Mouse (Mus musculus) lung, embryonic 15.5 days (tissue): ENCODE measurements around the gene Atp8a2. TPM values are rescaled to one million over a fixed set of nuclear protein-coding genes. Genes with fewer than 3 reads are reported as not detected.
A peak's percentile ranks its signal among the peaks of the same experiment; 100 is the strongest.
"Not testable (repeated sequence)": the region's sequence is repeated elsewhere in the genome, so short reads cannot be mapped to it uniquely, and the experiment has no call there.

ENCODE experiments used
- ATAC-seq: fragments of 200-750 bp; cut with Nextera tagmentation; 2 replicates; pipeline ENCODE4 v1.8.0; 2017; ENCODE audit warnings: moderate number of reproducible peaks, borderline replicate concordance; ENCODE audit not compliant: low FRiP score, low TSS enrichment; ENCODE audit errors: extremely low read depth
- H3K27ac ChIP-seq: fragments of 300-500 bp; sonication (generic); 2 replicates; pipeline ENCODE4 v1.5.1; 2015; ENCODE audit warnings: moderate library complexity, mild to moderate bottlenecking, inconsistent platforms
- H3K27me3 ChIP-seq: fragments of 300-500 bp; sonication (generic); 2 replicates; pipeline ENCODE4 v1.6.1; 2015; ENCODE audit warnings: inconsistent platforms
- H3K36me3 ChIP-seq: fragments of 300-500 bp; sonication (generic); 2 replicates; pipeline ENCODE4 v1.6.1; 2015; ENCODE audit warnings: inconsistent platforms
- H3K4me1 ChIP-seq: fragments of 300-500 bp; sonication (generic); 2 replicates; pipeline ENCODE4 v1.6.1; 2015; ENCODE audit warnings: inconsistent platforms
- H3K4me2 ChIP-seq: fragments of 300-500 bp; sonication (generic); 2 replicates; pipeline ENCODE4 v1.6.1; 2015; ENCODE audit warnings: inconsistent platforms, mild to moderate bottlenecking, moderate library complexity
- H3K4me3 ChIP-seq: fragments of 300-500 bp; sonication (generic); 2 replicates; pipeline ENCODE4 v1.5.1; 2015; ENCODE audit warnings: mild to moderate bottlenecking, inconsistent platforms
- H3K9ac ChIP-seq: fragments of 300-500 bp; sonication (generic); 2 replicates; pipeline ENCODE4 v1.6.1; 2015; ENCODE audit warnings: inconsistent platforms
- H3K9me3 ChIP-seq: fragments of 300-500 bp; sonication (generic); 2 replicates; pipeline ENCODE4 v1.6.1; 2016; ENCODE audit warnings: inconsistent platforms
- WGBS: fragments of 180-500 bp; shearing (Covaris S2); methylation state at CpG from one replicate; pipeline ENCODE4 v1.1.7; 2015; 5-methylcytosine and 5-hydroxymethylcytosine counted together
- polyA plus RNA-seq: library from polyadenylated mRNA; unstranded; fragments of >200 nt; fragmentation: Nextera tagmentation; extraction: Ambion mirVana; gene quantifications from 2 replicates; pipeline ENCODE4 v1.2.1, GENCODE M21; 2015

Atp8a2 gene
- polyA plus RNA-seq, 1 experiment from 2014 or later, result 1.8 TPM

- Histone ChIP-seq H3K9ac (no peak overlapping the region), H3K27me3 (no peaks in the 10 kb centered on the region)
These were observed 369.6 kb downstream of the Atp8a2 start for GRCm38 (mm10) chr14:59827409-59827808.

GRCm38 (mm10) chr14:59820115-59820419, 376.9 kb downstream of the Atp8a2 start:
- Histone ChIP-seq H3K4me3 (no peak overlapping the region), H3K36me3 (no peaks in the 10 kb centered on the region), H3K27me3 (no peaks in the 10 kb centered on the region), H3K4me2 (no peak overlapping the region), H3K4me1 (peaks cover 2% of the 10 kb centered on the region; the same call in 1 of the 2 replicates), H3K9me3 (no peaks in the 10 kb centered on the region), H3K27ac (no peak overlapping the region), H3K9ac (no peak overlapping the region)
- ATAC-seq, result no peak
- 72% methylated on average over 3 of the region's 3 CpGs for WGBS

More at GRCm38 (mm10) chr14:59827409-59827808, 369.6 kb downstream of the Atp8a2 start:
- ATAC-seq, result no peak
- no peak overlapping the region for H3K4me2 ChIP-seq
- no peaks in the 10 kb centered on the region for H3K9me3 ChIP-seq
- 22% methylated on average over 5 of the region's 5 CpGs for WGBS
- H3K4me1 ChIP-seq, result peaks cover 20% of the 10 kb centered on the region
- H3K27ac ChIP-seq, result no peak overlapping the region
- H3K4me3 ChIP-seq, result no peak overlapping the region
- no peaks in the 10 kb centered on the region for H3K36me3 ChIP-seq

DNA sequence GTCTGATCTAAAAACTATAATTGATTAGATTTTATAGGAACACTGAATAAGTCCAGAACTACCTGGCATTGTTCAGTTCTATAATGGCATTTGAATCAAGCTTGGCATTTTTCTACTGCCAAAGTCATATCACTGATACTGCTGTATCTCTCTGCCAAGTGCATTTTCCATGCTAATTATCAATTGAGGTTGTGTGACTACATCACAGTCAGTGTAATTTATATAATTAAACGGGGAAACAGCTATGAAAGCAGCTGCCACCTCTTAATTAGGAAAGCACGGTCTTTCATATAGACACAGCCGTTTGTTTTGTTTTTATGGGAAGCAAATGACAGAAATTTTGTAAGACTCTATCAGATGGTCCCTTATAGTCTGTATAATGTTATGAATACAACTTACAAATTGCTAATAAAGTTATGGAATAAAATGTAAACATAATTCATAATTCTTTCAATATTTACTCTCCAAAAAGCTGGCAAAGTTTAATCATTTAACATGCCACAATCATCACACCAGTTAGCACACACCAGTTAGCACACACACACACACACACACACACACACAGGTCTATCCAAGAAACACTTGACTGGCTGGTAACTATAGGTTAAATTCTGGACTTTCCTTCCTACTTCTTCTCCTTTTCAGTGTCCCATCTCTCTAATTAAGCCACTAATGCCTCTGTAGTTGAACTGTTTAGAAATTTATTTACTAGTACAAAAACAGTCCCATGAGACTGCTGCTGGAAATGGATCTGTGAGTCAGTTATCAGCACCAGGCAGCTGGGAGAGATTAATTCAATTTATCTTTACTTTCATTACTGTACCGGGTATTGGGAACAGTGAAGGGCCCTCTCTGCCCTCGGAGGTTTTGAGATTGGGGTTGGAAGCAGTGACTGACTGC, 377.5 kb downstream of the Atp8a2 start:
- H3K27ac ChIP-seq, result no peak overlapping the region
- no peaks in the 10 kb centered on the region for H3K36me3 ChIP-seq
- no peaks in the 10 kb centered on the region for H3K27me3 ChIP-seq
- no peaks in the 10 kb centered on the region for H3K4me1 ChIP-seq
- WGBS, result 59% methylated on average over 5 of the region's 5 CpGs
- no peak overlapping the region for H3K4me2 ChIP-seq
- H3K9ac ChIP-seq, result no peak overlapping the region
- H3K4me3 ChIP-seq, result no peak overlapping the region
- no peaks in the 10 kb centered on the region for H3K9me3 ChIP-seq
- no peak for ATAC-seq

DNA sequence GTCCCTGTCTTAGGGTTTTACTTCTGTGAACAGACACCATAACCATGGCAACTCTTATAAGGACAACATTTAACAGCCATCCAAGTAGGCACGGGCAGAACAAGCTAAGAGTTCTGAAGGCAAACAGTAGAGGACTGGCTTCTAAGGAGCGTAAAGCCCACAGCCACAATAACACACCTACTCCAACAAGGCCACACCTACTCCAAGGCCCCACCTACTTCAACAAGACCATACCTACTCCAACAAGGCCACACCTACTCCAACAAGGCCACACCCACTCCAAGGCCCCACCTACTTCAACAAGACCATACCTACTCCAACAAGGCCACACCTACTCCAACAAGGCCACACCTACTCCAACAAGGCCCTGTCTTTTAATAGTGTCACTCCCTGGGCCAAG, 386.7 kb downstream of the Atp8a2 start:
- 81% methylated on average over 2 of the region's 2 CpGs for WGBS
- H3K4me3 ChIP-seq, H3K4me2 ChIP-seq, H3K27ac ChIP-seq, H3K9ac ChIP-seq, H3K36me3 ChIP-seq, H3K9me3 ChIP-seq, ATAC-seq, H3K27me3 ChIP-seq: not testable (repeated sequence)
- H3K4me1 ChIP-seq, result peaks cover 32% of the 10 kb centered on the region

- H3K4me1 ChIP-seq, result peaks cover 32% of the 10 kb centered on the region
- no peaks in the 10 kb centered on the region for H3K27me3 ChIP-seq
- no peak overlapping the region for H3K4me2 ChIP-seq
- no peak overlapping the region for H3K9ac ChIP-seq
- 87% methylated on average over 4 of the region's 4 CpGs for WGBS
- H3K36me3 ChIP-seq, result no peaks in the 10 kb centered on the region
- H3K4me3 ChIP-seq, result no peak overlapping the region
- ATAC-seq, result no peak
- H3K9me3 ChIP-seq, result no peaks in the 10 kb centered on the region
- no peak overlapping the region for H3K27ac ChIP-seq
These were observed 387.2 kb downstream of the Atp8a2 start for GRCm38 (mm10) chr14:59809790-59810189.

DNA sequence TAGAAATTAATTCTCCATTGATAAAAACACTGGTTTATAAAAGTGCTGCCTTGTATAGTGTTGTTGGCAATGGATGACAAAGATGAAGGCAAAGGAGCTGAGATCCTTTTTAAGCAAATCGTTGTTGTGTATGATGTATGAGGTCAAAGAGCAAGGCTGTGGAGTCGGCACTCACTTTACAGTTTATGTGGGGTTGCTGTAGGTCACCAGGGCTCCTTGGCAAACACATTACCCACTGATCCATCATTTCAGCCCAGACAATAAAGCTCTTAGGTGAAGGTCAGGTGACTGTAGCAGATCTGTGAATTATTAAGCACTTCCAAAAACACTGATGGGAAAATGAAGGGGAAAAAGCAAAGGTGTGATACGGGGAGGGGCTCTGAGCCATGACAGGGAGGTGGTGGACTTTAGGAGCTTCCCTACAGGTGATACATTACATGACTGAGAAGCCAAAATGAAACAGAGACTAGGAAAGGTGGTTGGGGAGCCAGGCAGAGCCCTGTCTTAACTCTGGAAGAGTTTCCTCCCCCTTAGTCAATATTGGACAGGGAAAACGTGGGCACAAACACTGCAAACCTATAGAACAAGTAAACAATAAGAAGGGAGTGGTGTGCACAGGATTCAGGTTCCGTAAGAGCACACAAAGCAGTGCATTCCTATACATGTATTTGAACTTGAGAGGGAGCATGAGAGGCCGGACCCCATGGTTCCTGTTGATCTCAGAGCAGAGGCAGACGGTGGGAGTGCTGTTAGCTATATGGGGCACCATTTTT, 389.3 kb downstream of the Atp8a2 start:
- Histone ChIP-seq H3K9ac (no peak overlapping the region), H3K27me3 (no peaks in the 10 kb centered on the region), H3K27ac (no peak overlapping the region), H3K4me2 (no peak overlapping the region), H3K4me3 (no peak overlapping the region), H3K9me3 (no peaks in the 10 kb centered on the region), H3K4me1 (peaks cover 32% of the 10 kb centered on the region), H3K36me3 (no peaks in the 10 kb centered on the region)
- no peak for ATAC-seq
- WGBS, result 35% methylated on average over 7 of the region's 7 CpGs

GRCm38 (mm10) chr14:59806910-59807309, 390.1 kb downstream of the Atp8a2 start:
- Histone ChIP-seq H3K27me3 (no peaks in the 10 kb centered on the region), H3K9ac (no peak overlapping the region), H3K27ac (peak overlapping the region; percentile 21), H3K4me3 (no peak overlapping the region), H3K4me2 (no peak overlapping the region; the same call in 1 of the 2 replicates), H3K9me3 (no peaks in the 10 kb centered on the region), H3K4me1 (peaks cover 36% of the 10 kb centered on the region), H3K36me3 (no peaks in the 10 kb centered on the region)
- WGBS, result 12% methylated on average over 4 of the region's 4 CpGs
- no peak for ATAC-seq

- H3K4me1 ChIP-seq, result peaks cover 30% of the 10 kb centered on the region
- no peak overlapping the region for H3K9ac ChIP-seq
- ATAC-seq, result no peak
- no peaks in the 10 kb centered on the region for H3K36me3 ChIP-seq
- H3K27me3 ChIP-seq, result no peaks in the 10 kb centered on the region
- H3K4me2 ChIP-seq, result no peak overlapping the region
- no peak overlapping the region for H3K27ac ChIP-seq
- H3K4me3 ChIP-seq, result no peak overlapping the region
- H3K9me3 ChIP-seq, result no peaks in the 10 kb centered on the region
- WGBS, result 23% methylated on average over 4 of the region's 4 CpGs
These were observed 390.8 kb downstream of the Atp8a2 start for GRCm38 (mm10) chr14:59806159-59806558.

DNA sequence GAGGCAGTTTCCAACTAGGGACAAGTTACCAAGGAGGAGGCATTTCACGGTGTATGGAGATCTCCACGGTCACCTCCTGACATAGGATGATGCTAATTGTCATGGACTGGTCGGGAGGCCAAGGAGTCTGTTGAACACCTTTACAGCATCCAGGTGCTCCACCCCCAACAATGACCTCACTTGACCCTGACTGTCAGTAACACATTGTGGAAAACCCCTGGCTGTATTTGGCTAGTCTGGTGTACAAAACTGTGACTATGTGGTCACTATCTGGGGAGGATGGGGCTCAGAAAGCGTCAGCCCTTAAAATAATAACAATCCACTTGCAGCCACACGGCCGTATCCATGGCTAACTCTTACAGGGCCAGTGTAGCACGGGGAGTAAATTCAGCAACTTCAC, 391.3 kb downstream of the Atp8a2 start:
- Histone ChIP-seq H3K4me2 (no peak overlapping the region), H3K36me3 (no peaks in the 10 kb centered on the region), H3K27me3 (no peaks in the 10 kb centered on the region), H3K9me3 (no peaks in the 10 kb centered on the region), H3K9ac (no peak overlapping the region), H3K4me1 (peaks cover 30% of the 10 kb centered on the region), H3K27ac (no peak overlapping the region), H3K4me3 (no peak overlapping the region)
- no peak for ATAC-seq
- 32% methylated on average over 7 of the region's 7 CpGs for WGBS

DNA sequence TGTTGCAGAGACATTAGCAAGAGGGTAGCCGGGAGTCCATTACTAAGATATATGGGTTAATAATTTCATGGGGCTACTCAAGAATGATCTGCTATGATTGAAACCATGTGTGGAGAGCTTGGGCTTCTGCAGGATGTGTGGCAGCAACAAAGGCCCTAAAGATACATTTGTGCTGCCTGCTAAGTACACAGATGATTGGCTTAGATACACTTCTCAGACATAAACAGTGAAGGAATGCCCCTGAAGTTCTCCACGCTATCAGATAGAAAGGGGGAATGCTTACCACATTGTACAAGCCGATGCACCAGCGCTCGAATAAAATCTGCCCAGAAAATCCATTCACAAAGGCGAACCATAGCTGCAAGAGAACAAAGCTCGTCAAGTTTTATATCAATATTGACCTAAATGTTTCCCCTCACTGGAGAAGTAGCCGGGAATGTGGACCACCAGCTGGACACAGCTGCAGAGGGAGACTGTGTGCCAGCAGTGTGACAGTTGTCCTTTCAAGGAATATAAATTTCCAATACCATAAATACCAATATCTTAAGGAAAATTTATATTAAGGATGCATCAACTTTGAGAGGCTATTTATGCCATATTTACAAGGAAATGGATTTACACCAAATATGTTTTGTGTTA, 394.9 kb downstream of the Atp8a2 start:
- H3K9ac ChIP-seq, result no peak overlapping the region
- H3K27me3 ChIP-seq, result no peaks in the 10 kb centered on the region
- 9% methylated on average over 8 of the region's 8 CpGs for WGBS
- H3K4me2 ChIP-seq, result no peak overlapping the region
- no peaks in the 10 kb centered on the region for H3K9me3 ChIP-seq
- no peak overlapping the region for H3K4me3 ChIP-seq
- peak; percentile 87 for ATAC-seq
- H3K4me1 ChIP-seq, result peaks cover 20% of the 10 kb centered on the region
- peak overlapping the region; percentile 67 for H3K27ac ChIP-seq
- no peaks in the 10 kb centered on the region for H3K36me3 ChIP-seq

DNA sequence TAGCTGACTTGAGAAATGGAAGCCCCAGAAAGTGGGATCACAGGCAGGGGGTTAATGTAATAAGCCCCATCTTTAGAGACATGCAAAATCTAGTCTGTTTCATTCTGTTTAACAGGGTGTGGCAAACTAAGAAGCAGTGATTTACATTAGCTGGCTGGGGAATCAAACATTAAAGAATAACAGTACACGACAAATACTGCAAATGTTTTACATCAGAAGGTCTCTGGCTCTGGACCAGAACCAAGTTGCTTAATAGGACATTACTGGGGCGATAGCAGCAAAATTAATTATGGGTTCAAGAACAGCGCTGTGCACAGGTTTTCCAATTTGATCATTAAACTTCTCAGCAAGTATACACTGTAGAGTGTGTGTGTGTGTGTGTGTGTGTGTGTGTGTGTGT, 397.5 kb downstream of the Atp8a2 start:
- Histone ChIP-seq H3K36me3 (no peaks in the 10 kb centered on the region), H3K27ac (no peak overlapping the region), H3K4me3 (no peak overlapping the region), H3K4me1 (peaks cover 5% of the 10 kb centered on the region), H3K9ac (no peak overlapping the region), H3K27me3 (no peaks in the 10 kb centered on the region), H3K9me3 (no peaks in the 10 kb centered on the region), H3K4me2 (no peak overlapping the region)
- no peak for ATAC-seq
- WGBS, result 37% methylated on average over 3 of the region's 3 CpGs

DNA sequence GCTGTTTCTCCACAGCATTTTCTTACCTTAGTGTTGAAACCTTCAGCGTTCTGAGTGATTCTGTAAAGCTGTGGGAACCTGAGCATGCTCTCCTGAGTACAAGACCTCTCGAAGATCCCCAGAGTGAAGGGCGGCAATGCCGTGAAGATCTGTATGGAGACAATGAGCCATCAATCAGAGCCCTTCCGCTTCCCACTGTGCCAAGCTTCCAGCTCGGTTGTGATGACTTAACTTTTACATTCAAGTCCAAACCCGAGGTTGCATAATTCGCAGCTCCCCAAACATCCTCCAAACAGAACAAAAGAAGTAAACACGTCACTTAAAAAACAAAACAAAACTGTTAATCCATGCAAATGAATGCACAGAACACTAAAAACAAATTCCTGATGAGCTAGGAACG, 403.1 kb downstream of the Atp8a2 start:
- H3K9ac ChIP-seq, result no peak overlapping the region
- H3K4me3 ChIP-seq, result no peak overlapping the region
- H3K9me3 ChIP-seq, result no peaks in the 10 kb centered on the region
- no peaks in the 10 kb centered on the region for H3K27me3 ChIP-seq
- ATAC-seq, result no peak
- no peak overlapping the region for H3K27ac ChIP-seq
- WGBS, result 59% methylated on average over 10 of the region's 10 CpGs
- H3K36me3 ChIP-seq, result no peaks in the 10 kb centered on the region
- H3K4me1 ChIP-seq, result no peaks in the 10 kb centered on the region
- no peak overlapping the region for H3K4me2 ChIP-seq
